Mouse (Mus musculus) heart, embryonic 13.5 days (tissue): ENCODE measurements around the gene Snupn. TPM values are rescaled to one million over a fixed set of nuclear protein-coding genes. Genes with fewer than 3 reads are reported as not detected.
"Not testable (repeated sequence)": the region's sequence is repeated elsewhere in the genome, so short reads cannot be mapped to it uniquely, and the experiment has no call there.

Experiments used
- ATAC-seq: fragments of 200-750 bp; cut with Nextera tagmentation; 2 replicates; pipeline ENCODE4 v1.8.0; 2017; ENCODE audit warnings: moderate TSS enrichment; ENCODE audit not compliant: insufficient number of reproducible peaks, low FRiP score, low TSS enrichment; ENCODE audit errors: extremely low read depth
- H3K27ac ChIP-seq: fragments of 300-500 bp; sonication (generic); replicated peaks from 2 replicates; pipeline ENCODE4 v1.5.1; 2015; ENCODE audit warnings: moderate library complexity, mild to moderate bottlenecking, inconsistent platforms
- H3K27me3 ChIP-seq: fragments of 300-500 bp; sonication (generic); replicated peaks from 2 replicates; pipeline ENCODE4 v1.6.1; 2015; ENCODE audit warnings: mild to moderate bottlenecking, inconsistent platforms
- H3K36me3 ChIP-seq: fragments of 300-500 bp; sonication (generic); 2 replicates; pipeline ENCODE4 v1.6.1; 2015; ENCODE audit warnings: mild to moderate bottlenecking, inconsistent platforms
- H3K4me1 ChIP-seq: fragments of 300-500 bp; sonication (generic); 2 replicates; pipeline ENCODE4 v1.6.1; 2015; ENCODE audit warnings: inconsistent platforms
- H3K4me2 ChIP-seq: fragments of 300-500 bp; sonication (generic); 2 replicates; pipeline ENCODE4 v1.6.1; 2015; ENCODE audit warnings: inconsistent platforms, mild to moderate bottlenecking, moderate library complexity
- H3K4me3 ChIP-seq: fragments of 300-500 bp; sonication (generic); 2 replicates; pipeline ENCODE4 v1.5.1; 2015; ENCODE audit warnings: moderate library complexity, mild to moderate bottlenecking, inconsistent platforms
- H3K9ac ChIP-seq: fragments of 300-500 bp; sonication (generic); 2 replicates; pipeline ENCODE4 v1.6.1; 2015; ENCODE audit warnings: inconsistent platforms, mild to moderate bottlenecking, moderate library complexity
- H3K9me3 ChIP-seq: fragments of 300-500 bp; sonication (generic); 2 replicates; pipeline ENCODE4 v1.6.1; 2016; ENCODE audit warnings: inconsistent platforms
- WGBS: fragments of 180-500 bp; shearing (Covaris S2); methylation state at CpG from one replicate; pipeline ENCODE4 v1.1.7; 2015; ENCODE audit warnings: mixed read lengths; 5-methylcytosine and 5-hydroxymethylcytosine counted together
- polyA plus RNA-seq: library from polyadenylated mRNA; unstranded; fragments of >200 nt; fragmentation: Nextera tagmentation; extraction: Ambion mirVana; gene quantifications from 2 replicates; pipeline ENCODE4 v1.2.1, GENCODE M21; 2015

The Snupn gene
- polyA plus RNA-seq, 1 experiment from 2014 or later: 17.4 TPM

- Histone ChIP-seq H3K36me3 (0 out of 2 replicates have a peak, but pooled peaks cover 7% of the 10 kb centered on the region), H3K27me3 (no peaks in the 10 kb centered on the region), H3K9me3 (no peaks in the 10 kb centered on the region), H3K27ac (peak overlapping the region; percentile 94; the same call in 1 of the 2 replicates), H3K9ac (peak overlapping the region; percentile 78), H3K4me1 (peaks cover 22% of the 10 kb centered on the region), H3K4me3 (peak overlapping the region; percentile 90), H3K4me2 (peak overlapping the region; percentile 97)
- no peak for ATAC-seq
- 12% methylated on average over 6 of the region's 6 CpGs for WGBS
Measured at GRCm38 (mm10) chr9:56936861-56937222, 13.8 kb upstream of the Snupn start.

- under 1% methylated on average over 73 of the region's 73 CpGs for WGBS
- Histone ChIP-seq H3K36me3 (0 out of 2 replicates have a peak, but pooled peaks cover 7% of the 10 kb centered on the region), H3K4me1 (peaks cover 22% of the 10 kb centered on the region), H3K9ac (peak within 1 kb of the TSS; percentile 94), H3K4me2 (peak within 1 kb of the TSS; percentile 97), H3K4me3 (peak within 1 kb of the TSS; percentile 90), H3K27ac (peak within 1 kb of the TSS; percentile 94), H3K9me3 (no peaks in the 10 kb centered on the region), H3K27me3 (no peaks in the 10 kb centered on the region)
- peak; percentile 84 for ATAC-seq
Measured at GRCm38 (mm10) chr9:56937223-56938160, 13.2 kb upstream of the Snupn start, which contains the start of gene Imp3. Gene Imp3, plus strand, starts transcription at chr9:56937475.

GRCm38 (mm10) chr9:56938374-56938773 is 12.3 kb upstream of the Snupn start:
- 0 out of 2 replicates have a peak, but pooled peaks cover 7% of the 10 kb centered on the region for H3K36me3 ChIP-seq
- 0% methylated on average over 7 of the region's 7 CpGs for WGBS
- H3K4me1 ChIP-seq: peaks cover 22% of the 10 kb centered on the region
- no peaks in the 10 kb centered on the region for H3K9me3 ChIP-seq
- H3K4me3 ChIP-seq: peak overlapping the region; percentile 90
- peak overlapping the region; percentile 97 for H3K4me2 ChIP-seq
- H3K9ac ChIP-seq: peak overlapping the region; percentile 94
- H3K27ac ChIP-seq: peak overlapping the region; percentile 94
- H3K27me3 ChIP-seq: no peaks in the 10 kb centered on the region
- no peak for ATAC-seq

- H3K9ac ChIP-seq, H3K9me3 ChIP-seq, H3K36me3 ChIP-seq, H3K27ac ChIP-seq, H3K4me3 ChIP-seq, ATAC-seq, H3K27me3 ChIP-seq, H3K4me2 ChIP-seq: not testable (repeated sequence)
- 24% methylated on average over 3 of the region's 3 CpGs for WGBS
- peaks cover 11% of the 10 kb centered on the region for H3K4me1 ChIP-seq
Measured at GRCm38 (mm10) chr9:56947481-56947880, 3.2 kb upstream of the Snupn start.

GRCm38 (mm10) chr9:56948699-56949098 is 2.0 kb upstream of the Snupn start:
- not testable (repeated sequence) for H3K27me3 ChIP-seq, H3K9me3 ChIP-seq, H3K36me3 ChIP-seq, H3K4me2 ChIP-seq, H3K9ac ChIP-seq, H3K27ac ChIP-seq, ATAC-seq, H3K4me3 ChIP-seq
- H3K4me1 ChIP-seq: peaks cover 11% of the 10 kb centered on the region
- 62% methylated on average over 5 of the region's 5 CpGs for WGBS

GRCm38 (mm10) chr9:56949767-56950166 is 911 bp upstream of the Snupn start:
- peak overlapping the region; percentile 78 for H3K9ac ChIP-seq
- no peaks in the 10 kb centered on the region for H3K27me3 ChIP-seq
- peak overlapping the region; percentile 68 for H3K4me3 ChIP-seq
- H3K36me3 ChIP-seq: no peaks in the 10 kb centered on the region
- ATAC-seq: no peak
- peaks cover 11% of the 10 kb centered on the region for H3K4me1 ChIP-seq
- H3K27ac ChIP-seq: no peak overlapping the region
- H3K9me3 ChIP-seq: no peaks in the 10 kb centered on the region
- 24% methylated on average over 13 of the region's 13 CpGs for WGBS
- H3K4me2 ChIP-seq: peak overlapping the region; percentile 91

GRCm38 (mm10) chr9:56953562-56953961 is 2.9 kb downstream of the Snupn start:
- Histone ChIP-seq H3K4me1 (peaks cover 11% of the 10 kb centered on the region), H3K9me3 (no peaks in the 10 kb centered on the region), H3K27me3 (no peaks in the 10 kb centered on the region), H3K4me2 (no peak overlapping the region), H3K9ac (no peak overlapping the region), H3K27ac (no peak overlapping the region), H3K4me3 (no peak overlapping the region), H3K36me3 (peaks cover 16% of the 10 kb centered on the region)
- no peak for ATAC-seq
- 95% methylated on average over 1 of the region's 1 CpGs for WGBS

GRCm38 (mm10) chr9:56956966-56957675 is 6.4 kb downstream of the Snupn start:
- Histone ChIP-seq H3K36me3 (peaks cover 32% of the 10 kb centered on the region), H3K4me1 (no peaks in the 10 kb centered on the region), H3K9ac (no peak overlapping the region), H3K27ac (no peak overlapping the region), H3K4me3 (no peak overlapping the region), H3K4me2 (no peak overlapping the region), H3K27me3 (no peaks in the 10 kb centered on the region), H3K9me3 (0 out of 2 replicates have a peak, but pooled peaks cover 4% of the 10 kb centered on the region)
- WGBS: 70% methylated on average over 7 of the region's 7 CpGs
- no peak for ATAC-seq

GRCm38 (mm10) chr9:56958689-56959088 is 8.0 kb downstream of the Snupn start:
- no peak for ATAC-seq
- Histone ChIP-seq H3K36me3 (peaks cover 45% of the 10 kb centered on the region), H3K27me3 (no peaks in the 10 kb centered on the region), H3K4me2 (no peak overlapping the region), H3K4me1 (no peaks in the 10 kb centered on the region), H3K27ac (no peak overlapping the region), H3K9ac (no peak overlapping the region), H3K9me3 (0 out of 2 replicates have a peak, but pooled peaks cover 4% of the 10 kb centered on the region), H3K4me3 (no peak overlapping the region)
- 86% methylated on average over 2 of the region's 2 CpGs for WGBS

GRCm38 (mm10) chr9:56961591-56961990 is 10.9 kb downstream of the Snupn start:
- H3K4me2 ChIP-seq: no peak overlapping the region
- H3K27me3 ChIP-seq: no peaks in the 10 kb centered on the region
- 92% methylated on average over 3 of the region's 3 CpGs for WGBS
- H3K9me3 ChIP-seq: 0 out of 2 replicates have a peak, but pooled peaks cover 4% of the 10 kb centered on the region
- no peak overlapping the region for H3K27ac ChIP-seq
- no peak for ATAC-seq
- H3K36me3 ChIP-seq: peaks cover 47% of the 10 kb centered on the region
- H3K9ac ChIP-seq: no peak overlapping the region
- no peak overlapping the region for H3K4me3 ChIP-seq
- no peaks in the 10 kb centered on the region for H3K4me1 ChIP-seq

- H3K27ac ChIP-seq: no peak overlapping the region
- H3K36me3 ChIP-seq: peaks cover 45% of the 10 kb centered on the region
- no peak for ATAC-seq
- WGBS: 56% methylated on average over 2 of the region's 2 CpGs
- H3K4me3 ChIP-seq: no peak overlapping the region
- H3K27me3 ChIP-seq: no peaks in the 10 kb centered on the region
- H3K9me3 ChIP-seq: no peaks in the 10 kb centered on the region
- no peak overlapping the region for H3K9ac ChIP-seq
- no peak overlapping the region for H3K4me2 ChIP-seq
- H3K4me1 ChIP-seq: peaks cover 7% of the 10 kb centered on the region; the same call in 1 of the 2 replicates
Measured at GRCm38 (mm10) chr9:56970158-56970557, 19.5 kb downstream of the Snupn start.
